Mouse (Mus musculus) lung, adult 2 months (tissue): ENCODE data around the gene Pds5b.
"Not testable (repeated sequence)": the region's sequence is repeated elsewhere in the genome, so short reads cannot be mapped to it uniquely, and the experiment has no call there.

Experiments used
- CTCF ChIP-seq: fragments of 200-500 bp; IDR thresholded peaks from 2 replicates; pipeline ENCODE4 v1.5.1; 2011; ENCODE audit warnings: mild to moderate bottlenecking, low read length, control low read depth; ENCODE audit not compliant: insufficient read depth
- POLR2A ChIP-seq: fragments of 200-500 bp; IDR thresholded peaks from 2 replicates; pipeline ENCODE4 v1.6.1; 2011; ENCODE audit warnings: low read depth, mild to moderate bottlenecking, control low read depth, low read length, borderline replicate concordance; ENCODE audit errors: extremely low read depth

DNA sequence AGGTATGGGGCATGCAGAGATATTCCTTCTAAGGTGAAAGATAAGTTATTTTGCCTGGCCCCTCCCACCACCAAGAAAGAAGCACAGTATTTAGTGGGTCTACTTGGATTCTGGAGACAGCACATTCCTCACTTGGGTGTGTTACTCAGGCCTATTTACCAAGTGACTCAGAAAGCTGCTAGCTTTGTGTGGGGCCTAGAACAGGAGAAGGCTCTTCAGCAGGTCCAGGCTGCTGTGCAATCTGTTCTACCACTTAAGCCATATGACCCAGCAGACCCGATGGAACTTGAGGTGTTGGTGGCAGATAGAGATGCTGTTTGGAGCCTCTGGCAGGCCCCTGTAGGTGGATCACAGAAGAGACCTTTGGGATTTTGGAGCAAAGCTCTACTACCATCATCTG is 33.1 kb downstream of the Pds5b start:
- not testable (repeated sequence) for TF ChIP-seq POLR2A, CTCF
